Mouse (Mus musculus): Measurements from ENCODE around the gene Nostrin.

Gene Nostrin

DNA sequence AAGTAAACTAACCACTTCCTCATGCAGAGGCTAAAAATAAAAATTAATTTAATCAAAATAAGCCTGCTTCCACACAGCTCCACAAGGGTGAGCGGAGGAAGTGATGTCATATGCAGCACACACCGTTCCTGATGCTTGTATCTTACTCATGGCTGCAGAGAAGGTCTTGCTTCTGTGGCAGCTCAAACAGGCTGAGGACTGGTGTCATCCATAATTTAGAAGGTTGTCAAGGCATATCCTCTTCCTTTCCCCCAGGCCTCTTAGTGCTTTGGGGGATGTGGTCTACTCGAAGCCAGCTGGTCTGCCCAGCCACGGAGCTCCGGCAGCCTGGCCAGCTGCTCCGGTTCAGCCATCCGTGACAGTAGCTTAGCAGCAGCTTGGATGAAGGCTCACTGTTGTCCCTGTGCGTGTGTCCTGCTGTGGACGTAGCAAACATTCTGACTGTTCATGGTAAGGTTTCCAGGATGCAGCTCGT lies 6.6 kb upstream of the Nostrin start:
- no peak for DNase-seq (ENCODE audit: low read depth, low spot score)

DNA sequence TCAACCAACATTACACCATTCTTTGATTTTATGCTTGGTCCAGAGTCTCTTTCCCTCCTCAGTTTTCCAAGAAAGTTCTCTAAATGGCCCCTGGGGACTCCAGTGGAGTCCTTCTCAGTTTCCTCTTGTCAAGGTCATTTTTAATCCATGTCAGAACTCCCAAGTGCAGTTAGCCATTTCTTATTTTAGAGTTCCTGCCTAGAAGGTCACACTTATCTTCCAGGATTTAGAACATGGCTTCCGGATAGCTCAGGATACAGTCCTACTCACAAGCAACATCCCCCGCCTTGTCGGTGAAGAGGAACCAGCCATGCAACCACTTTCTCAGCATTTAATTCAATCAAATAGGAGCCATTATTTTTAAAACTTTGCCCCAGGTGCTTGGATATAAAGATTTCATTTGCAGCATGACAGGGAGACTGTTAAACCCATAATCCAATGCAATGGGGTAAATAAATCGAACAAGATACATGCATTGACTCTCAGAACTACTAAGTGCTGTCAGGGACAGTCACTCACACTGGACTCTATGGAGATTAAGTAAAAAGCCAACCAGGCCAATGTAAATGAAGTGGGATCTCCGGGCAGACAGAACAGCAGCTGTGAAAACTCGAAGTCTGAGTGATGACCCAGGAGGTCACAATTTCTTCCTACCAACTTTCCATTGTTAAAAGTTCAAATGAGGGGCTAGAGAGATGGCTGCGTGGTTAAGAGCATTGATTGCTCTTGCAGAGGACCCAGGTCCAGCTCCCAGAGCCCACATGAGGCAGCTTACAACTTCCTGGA lies 6.0 kb upstream of the Nostrin start:
- DNase-seq (ENCODE audit: low read depth, low spot score): no peak

DNA sequence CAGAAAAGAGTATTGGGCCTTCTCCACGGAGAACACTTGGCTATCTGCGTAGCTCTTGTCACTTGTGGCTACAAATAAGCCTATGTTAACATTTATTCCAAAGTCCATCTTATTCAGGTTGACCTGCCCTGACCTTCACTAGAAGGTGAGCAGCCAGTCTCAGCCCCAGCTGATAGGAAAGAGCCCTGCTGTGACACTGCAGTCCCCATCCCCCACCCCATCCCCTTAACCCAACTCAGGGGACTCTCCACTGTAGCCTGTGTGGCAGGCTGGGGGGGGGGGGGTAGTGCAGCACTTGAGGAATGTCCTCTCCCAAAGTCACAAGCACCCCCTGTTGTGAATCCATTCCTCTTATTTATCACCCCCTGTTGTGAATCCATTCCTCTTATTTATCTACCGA lies 3.6 kb upstream of the Nostrin start:
- no peak for DNase-seq (ENCODE audit: low read depth, low spot score)

DNA sequence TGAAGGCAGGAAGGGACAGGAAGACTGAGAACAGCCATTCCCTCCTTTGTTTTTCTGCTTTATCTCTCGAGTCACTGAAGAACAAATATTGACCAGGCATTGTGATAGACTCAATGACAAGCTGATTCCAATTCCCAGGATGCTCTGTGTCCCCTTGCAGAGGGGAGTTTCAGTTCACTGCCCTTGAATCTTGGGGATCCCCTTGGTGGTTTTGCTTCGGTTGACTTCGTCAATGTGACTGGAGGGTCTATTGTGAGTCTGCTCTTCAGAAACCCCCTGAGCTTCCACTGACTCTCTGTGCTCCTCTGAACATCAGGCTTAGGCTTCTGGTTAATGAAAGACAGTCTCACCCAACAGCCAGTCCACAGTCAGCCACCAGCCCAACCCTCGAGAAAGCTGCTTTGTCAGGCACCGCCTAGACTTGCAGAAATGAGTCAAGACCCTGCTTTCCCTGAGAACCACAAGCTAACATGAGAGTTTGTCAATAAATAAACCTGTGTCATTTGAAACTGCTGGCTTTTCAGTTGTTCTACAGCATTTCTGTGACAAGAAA lies 3.0 kb upstream of the Nostrin start:
- no peak for DNase-seq (ENCODE audit: low read depth, low spot score)

DNA sequence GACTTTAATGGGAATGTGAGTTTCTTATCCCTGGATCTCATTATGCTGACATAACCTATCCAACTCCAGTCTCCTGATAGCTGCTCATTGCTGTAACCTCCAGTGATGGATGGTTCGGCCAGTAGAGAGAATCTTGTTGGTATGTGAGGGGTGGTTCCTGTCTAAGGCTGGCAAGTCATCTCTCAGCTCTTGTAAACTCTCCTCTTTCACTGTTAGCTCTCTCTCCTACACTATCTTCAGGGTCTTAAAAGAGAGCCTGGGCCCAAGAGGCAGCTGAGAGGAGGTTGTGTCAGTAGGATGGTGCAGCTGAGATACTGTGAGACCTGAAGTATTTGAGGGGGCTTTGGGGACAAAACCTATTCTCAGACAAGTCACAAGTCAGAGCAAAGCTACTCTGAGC lies 1.4 kb upstream of the Nostrin start:
- no peak for DNase-seq (ENCODE audit: low read depth, low spot score)

DNA sequence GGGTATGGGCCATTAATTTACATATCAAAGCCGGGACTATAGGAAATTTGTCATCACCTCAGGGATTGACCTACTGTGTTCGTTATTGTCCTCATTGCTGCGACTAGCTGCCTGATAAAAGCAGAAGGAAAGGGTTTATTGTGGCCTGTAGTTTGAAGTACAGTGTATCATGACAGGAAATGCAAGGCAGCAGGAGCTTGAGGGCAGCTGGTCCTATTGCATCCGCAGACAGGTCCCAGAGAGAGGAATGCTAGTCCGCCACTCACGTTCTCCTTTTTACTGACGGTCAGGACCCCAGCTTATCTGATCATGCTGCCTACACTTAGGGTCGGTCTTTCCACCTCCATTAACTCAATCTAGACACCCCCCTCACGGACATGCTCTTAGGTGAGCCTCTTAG lies 663 bp upstream of the Nostrin start:
- no peak for DNase-seq (ENCODE audit: low read depth, low spot score)

DNA sequence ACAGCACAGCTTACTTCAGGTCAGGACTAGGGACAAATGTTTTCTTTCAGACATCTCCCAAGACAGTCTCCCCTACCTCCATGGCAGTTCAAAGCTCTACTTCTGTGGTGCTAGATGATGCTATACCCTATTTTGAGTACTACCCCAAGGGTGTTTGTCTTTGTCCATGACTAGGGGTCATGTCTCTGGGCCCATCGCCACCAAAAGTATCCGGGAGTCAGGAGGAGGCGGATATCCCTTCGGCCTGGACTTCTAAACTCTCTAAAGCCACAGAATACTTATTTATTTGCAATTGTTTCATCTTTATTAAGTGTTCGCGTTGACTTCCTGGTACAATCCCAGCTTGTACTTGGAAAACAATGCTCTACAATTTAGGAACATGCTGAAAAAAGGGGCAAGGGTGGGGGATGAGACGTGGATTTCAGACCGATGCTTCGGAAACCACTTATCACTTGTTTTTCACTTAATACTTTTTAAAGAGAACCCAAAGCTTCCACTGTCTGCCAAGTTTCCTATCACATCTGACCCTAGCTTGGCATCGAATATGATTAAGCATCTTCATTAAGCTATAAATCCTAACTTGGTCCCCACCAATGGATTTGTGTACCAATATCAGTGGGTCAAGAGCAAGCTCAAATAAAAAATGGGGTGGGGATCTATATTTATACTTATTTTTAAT lies 1.9 kb downstream of the Nostrin start:
- no peak for DNase-seq (ENCODE audit: low read depth, low spot score)

DNA sequence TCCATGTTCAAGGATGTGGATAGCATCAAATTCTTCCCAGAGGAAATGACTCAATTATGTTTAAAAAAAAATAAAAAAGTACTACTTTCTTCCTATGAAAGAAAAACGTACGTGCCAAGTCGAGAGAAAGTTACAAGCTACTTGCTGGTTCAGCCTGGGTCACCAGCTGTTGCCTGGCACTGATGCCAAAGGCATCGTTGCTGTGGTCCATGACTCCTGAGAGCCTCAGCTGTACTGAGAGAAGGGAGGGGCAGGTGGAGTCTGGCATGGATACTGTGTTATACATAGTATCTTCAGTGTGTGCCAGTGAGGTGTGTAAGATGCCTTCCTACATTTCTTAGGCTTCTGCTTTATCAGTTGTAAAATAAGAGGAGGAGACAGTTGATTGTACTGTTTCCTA lies 3.2 kb downstream of the Nostrin start:
- DNase-seq (ENCODE audit: low read depth, low spot score): peak; percentile 30

DNA sequence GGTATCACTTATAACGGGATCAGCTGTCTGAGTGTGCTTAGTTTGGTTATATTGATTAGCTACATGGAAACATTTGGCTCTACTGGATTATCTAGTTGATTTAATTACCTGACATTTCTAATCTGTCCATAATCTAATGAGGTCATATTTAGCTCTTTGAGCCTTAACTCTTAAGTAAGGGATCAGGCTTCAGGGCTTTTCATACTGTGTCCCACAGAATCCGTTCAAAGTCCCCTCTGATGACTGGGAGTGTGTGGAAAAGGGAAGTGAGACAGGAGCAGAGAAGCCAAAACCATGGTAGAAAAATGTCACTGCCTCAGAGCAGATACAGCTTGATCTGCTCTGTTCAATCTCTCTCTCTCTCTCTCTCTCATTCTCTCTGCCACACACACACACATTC lies 4.6 kb downstream of the Nostrin start:
- no peak for DNase-seq (ENCODE audit: low read depth, low spot score)

DNA sequence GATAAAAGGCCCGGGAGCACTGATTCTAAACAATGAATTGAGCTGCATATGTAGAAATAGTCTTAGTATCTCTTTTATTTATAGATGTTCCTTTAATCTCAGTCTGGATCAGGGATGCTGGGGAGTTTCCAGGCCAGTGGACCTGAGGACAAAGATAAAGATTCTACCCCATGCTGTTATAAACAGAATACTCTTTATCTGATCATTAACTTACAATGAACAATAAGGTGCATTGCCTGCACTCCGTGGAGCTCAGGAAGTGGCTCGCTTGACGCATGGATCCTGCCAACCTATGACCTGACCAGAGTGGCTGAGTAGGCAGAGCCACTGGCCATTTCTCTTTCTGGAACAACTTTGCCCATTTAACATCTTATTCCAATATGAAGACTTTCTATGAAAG lies 5.2 kb downstream of the Nostrin start:
- no peak for DNase-seq (ENCODE audit: low read depth, low spot score)

DNA sequence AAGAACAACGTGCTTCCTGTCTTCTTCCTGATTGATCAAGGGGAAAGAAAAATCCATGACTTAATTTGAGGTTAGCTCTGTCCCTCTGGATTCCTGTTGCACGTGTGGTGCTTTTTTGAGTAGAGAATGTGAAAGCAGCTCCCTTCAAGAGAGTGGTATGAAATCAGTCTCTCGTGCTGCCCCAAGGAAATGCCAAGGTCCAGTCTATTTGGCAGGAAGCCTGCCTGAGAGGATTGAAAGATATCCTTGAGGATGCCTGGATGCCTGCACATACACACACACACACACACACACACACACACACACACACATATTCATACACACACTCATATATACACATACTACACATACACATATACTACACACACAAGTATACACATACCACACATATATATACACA lies 13.1 kb downstream of the Nostrin start:
- DNase-seq (ENCODE audit: low read depth, low spot score): peak; percentile 11

DNA sequence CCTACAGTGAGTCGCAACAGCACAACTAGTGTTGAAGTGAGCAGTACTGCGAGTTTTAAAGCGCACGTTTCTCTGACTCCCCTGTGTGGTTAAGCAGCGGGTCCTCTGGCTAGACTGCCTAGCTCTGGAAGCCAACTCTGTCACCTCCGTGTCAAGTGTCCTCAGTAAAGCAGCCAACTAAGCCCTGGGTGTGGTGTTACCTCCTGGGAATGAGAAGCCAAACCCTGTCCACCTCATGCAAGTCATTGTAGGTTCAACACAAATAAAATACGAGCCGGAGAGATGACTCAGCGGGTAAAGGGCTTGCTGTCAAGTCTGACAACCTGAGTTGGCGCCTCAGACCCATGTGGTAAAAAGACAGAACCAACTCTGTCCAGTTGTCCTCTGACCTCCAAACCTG lies 13.6 kb downstream of the Nostrin start:
- peak; percentile 44 for DNase-seq (ENCODE audit: low read depth, low spot score)

DNA sequence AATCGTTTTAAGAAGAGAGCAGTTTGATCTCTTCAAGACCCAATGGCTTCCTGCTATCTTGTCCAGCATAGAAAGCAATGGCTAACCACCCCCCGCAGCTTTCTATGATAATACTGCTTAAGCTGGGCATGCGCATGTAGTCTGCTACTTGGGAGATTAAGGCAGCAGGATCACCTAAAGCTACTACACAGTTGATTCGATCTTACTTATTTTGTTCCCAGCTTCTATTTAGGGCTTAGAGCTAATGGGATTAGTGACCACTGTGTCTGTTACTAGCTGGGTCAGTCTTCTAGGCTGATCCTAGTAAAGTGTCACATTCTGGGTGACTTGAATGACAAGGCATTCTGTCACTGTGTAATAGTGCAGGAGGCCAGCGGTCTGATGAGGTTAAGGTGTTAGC lies 15.2 kb downstream of the Nostrin start:
- no peak for DNase-seq (ENCODE audit: low read depth, low spot score)

DNA sequence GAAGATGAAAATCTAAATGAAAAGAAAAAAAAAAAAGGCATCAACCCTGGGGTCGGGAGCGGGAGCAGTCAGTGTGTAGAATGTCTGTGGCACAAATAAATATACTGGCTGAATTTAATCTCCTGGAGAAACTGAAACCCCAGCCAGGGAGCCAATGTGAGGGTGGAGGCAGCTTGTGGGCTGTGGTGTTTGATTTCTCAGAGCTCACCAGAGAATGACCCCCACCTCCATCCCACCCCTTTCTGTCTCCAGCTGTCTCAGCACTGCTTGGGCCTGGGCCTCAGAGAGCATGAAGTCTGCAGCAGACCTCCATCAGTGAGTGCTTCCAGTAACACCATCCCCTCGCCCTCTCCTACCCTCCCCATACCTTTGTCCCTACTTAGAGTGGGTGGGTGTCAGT lies 20.3 kb downstream of the Nostrin start:
- DNase-seq (ENCODE audit: low read depth, low spot score): no peak

DNA sequence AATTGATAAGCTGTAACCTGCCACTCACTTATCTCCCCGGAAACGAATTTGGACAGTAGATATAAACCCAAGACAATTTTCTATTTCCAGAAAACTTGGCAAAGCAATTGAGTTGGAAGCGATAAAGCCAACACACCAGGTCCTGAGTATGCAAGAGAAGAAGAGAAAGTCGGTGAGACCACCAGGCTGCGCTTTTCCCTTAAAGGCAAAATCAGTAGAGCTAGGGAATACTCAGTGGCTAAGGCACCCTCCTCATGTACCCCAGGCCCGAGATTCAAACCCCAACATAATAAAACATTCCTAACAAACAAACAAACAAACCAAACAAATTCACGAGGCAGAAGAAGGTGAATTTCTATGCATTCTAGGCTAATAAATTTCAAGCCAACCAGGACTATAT lies 20.7 kb downstream of the Nostrin start:
- DNase-seq (ENCODE audit: low read depth, low spot score): no peak

DNA sequence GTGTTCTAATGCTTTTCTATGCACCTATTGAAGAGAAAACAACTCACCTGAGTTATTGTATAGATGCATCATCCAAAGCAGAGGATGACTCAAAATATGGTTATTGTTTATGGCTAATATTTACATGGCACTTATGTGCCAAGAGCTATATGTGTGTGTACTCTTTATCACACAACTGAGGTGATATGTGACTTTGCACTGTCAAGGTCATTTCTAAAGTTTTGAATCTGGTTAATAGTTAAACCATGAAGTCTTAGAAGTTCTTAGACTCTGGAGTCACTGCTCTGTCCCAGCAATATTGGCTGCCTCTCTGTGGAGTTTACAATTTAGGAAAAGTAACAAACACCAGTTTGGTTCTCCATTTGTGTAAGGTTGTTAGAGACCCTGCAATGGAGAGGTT lies 23.3 kb downstream of the Nostrin start:
- no peak for DNase-seq (ENCODE audit: low read depth, low spot score)

DNA sequence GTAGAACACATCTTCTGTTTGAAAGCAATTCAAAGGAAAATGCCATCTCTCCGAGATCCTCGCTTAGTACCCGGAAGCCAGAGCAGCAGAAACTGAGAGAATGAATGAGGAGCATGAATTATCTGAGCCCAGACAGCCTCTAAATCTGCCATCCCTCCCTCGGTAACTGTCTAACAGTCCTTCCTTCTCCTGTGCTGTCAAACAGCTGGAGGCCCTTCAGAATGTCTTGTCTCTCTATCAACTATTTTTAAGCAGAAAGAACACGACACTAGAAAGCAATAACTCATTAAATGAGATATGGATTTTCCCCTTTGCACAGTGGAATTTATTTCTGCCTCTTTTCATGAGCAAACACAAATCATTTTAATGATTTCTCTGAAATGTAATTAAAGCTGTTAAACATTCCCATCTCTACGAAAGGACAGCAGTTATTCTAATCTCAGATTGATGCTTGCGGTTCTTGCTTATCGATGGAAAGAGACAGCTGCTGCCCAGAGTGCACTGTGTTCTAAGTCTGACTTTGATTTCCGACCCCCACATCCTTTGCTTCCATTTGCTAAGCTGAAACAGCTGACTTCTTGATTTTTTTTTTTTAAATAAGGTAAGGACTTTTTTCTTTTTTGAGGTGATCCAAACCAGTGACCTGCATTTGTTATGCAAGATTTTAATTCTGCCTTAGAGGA lies 34.9 kb downstream of the Nostrin start:
- DNase-seq (ENCODE audit: low read depth, low spot score): no peak

DNA sequence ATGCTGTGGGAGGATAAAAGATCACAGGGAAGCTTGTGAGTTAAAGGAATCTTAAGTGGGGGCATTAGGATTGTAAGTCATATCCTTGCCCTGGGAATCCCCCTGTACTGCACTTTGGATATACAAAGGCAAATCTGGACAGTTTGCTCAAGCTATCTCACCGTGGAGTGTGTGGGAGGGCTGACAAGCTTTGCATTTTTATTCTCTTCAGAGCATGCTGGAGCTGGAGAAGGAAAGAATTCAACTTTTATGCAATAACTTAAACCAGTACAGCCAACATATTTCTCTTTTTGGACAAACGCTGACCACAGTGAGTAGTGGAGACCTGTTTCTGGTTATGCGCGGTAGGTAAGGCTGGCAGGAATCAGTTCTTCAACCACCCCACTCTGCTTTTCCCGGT lies 39.7 kb downstream of the Nostrin start:
- no peak for DNase-seq (ENCODE audit: low read depth, low spot score)

DNA sequence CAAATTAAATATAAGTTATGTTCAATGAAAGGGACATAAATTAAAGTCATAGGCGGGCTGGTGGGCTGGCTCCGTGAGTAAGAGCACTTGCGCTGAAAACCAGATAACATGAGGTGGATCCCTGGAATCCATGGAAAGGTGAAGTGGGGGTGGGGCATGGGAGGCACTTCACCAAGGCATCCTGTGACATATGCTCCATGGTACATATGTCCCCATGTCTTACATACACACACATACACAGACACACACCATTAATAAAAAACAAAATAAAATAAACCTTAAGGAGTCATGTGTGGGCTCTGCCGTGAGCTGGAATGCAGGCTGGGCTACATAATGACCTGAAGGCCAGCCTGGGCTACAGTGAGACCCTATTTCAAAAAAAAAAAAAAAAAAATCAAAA lies 44.1 kb downstream of the Nostrin start:
- DNase-seq (ENCODE audit: low read depth, low spot score): no peak

DNA sequence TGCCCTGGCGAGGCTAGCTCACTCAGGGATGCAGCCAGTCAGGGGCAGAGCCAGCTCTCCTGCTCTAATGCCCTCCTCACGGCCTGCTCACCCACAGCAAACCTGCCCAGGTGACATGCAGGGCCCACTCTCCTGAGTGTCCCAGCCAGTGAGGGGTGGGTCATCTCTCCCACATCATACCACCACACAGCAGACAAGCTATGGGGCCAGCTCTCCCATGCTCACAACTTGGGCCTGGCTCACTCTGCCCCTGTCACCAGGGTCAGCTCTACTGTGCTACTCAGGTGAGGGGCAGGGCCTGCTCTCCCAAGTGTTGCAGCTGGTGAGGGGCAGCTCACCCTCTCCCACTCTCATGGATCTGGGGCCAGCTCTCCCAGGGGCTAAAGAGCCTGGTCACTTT lies 52.4 kb downstream of the Nostrin start:
- no peak for DNase-seq (ENCODE audit: low read depth, low spot score)

DNA sequence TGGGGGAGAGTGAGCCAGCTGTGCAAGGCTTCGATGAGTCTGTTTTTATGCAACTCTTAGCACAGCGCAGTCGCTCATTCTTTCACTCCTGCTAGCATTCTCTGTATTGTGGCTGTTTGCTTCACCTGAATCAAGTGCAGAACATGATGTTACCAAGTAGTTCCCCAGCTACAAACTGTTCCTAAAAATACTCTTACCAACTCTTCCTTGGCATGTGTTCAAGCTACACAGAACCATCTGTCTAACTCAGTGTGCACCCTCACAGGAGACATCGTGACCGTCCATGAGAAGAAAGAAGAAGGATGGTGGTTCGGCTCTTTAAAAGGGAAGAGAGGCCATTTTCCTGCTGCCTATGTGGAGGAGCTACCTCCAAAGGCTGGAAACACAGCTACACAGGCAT lies 53.1 kb downstream of the Nostrin start:
- no peak for DNase-seq (ENCODE audit: low read depth, low spot score)

DNA sequence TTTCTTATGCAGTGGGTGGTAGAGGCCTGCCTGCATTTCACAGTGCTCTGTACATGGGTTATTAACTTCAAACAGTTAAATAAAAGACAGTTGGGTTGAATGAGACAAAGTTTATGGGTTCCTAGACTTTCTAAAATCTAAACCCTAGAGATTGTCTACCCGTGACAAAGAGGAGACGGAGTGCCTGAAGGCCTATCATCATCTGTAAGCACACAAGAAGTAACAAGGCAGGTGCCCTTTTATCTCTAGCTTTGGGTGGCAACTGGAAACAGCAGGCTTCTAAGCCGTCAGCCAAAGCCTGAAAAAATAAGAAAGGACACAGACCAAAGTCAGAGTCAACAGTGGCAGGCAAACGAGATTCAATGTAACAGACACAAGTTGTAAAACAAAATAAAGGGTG lies 53.6 kb downstream of the Nostrin start:
- DNase-seq (ENCODE audit: low read depth, low spot score): no peak

DNA sequence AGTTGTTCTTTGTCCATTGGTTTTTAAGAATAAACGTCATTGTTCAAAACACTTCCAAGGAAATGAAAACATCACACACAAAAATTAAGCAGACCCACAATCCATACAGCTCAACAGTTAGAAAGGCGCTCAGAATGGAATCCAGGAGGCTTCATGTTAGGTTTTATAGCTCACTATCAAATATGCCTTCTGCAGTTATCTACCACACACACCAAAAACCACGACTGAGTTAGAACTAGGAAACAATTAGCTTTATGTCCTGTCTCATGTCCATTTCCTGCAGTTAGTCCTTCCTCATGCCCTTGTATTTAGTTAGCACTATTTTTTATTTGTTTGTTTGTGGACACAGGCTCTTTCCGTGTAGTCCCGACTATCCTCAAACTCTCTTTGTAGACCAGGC lies 55.5 kb downstream of the Nostrin start:
- no peak for DNase-seq (ENCODE audit: low read depth, low spot score)

Data from 3T3-L1 (cell line).